Mouse (Mus musculus): ENCODE data around the gene Slc25a21.

The Slc25a21 gene

GRCm38 (mm10) chr12:57198269-57198668 is 997 bp upstream of the Slc25a21 start:
- H3K27me3 ChIP-seq (ENCODE audit: control insufficient read depth, insufficient read depth, low read length, poor library complexity, severe bottlenecking), result no peaks in the 10 kb centered on the region
- H3K36me3 ChIP-seq (ENCODE audit: control insufficient read depth, insufficient read depth, low read length, poor library complexity, severe bottlenecking), result no peaks in the 10 kb centered on the region
- no peak for DNase-seq (ENCODE audit: low read depth, low spot score)

GRCm38 (mm10) chr12:57196608-57197362 is 487 bp downstream of the Slc25a21 start:
- no peaks in the 10 kb centered on the region for H3K36me3 ChIP-seq (ENCODE audit: control insufficient read depth, insufficient read depth, low read length, poor library complexity, severe bottlenecking)
- DNase-seq (ENCODE audit: low read depth, low spot score), result no peak
- no peaks in the 10 kb centered on the region for H3K27me3 ChIP-seq (ENCODE audit: control insufficient read depth, insufficient read depth, low read length, poor library complexity, severe bottlenecking)

DNA sequence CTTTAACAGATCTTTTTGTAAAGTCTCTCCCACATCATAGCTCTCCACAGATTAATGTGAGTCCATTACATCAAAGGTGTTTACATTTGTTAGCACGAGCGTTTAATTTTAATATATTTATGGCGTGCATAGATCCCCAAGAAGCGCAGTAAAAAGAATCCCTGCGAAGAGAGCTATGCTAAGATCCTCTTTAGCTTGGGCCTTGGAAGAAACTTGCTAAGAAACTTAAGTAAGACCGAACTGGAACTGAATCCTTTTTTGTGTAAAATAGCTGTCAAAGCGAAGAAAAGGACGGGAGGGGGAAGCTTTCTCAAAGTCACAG is 1.0 kb downstream of the Slc25a21 start:
- Histone ChIP-seq H3K27me3 (ENCODE audit: control insufficient read depth, insufficient read depth, low read length, poor library complexity, severe bottlenecking) (no peaks in the 10 kb centered on the region), H3K36me3 (ENCODE audit: control insufficient read depth, insufficient read depth, low read length, poor library complexity, severe bottlenecking) (no peaks in the 10 kb centered on the region)
- DNase-seq (ENCODE audit: low read depth, low spot score), result no peak

- H3K27me3 ChIP-seq (ENCODE audit: control insufficient read depth, insufficient read depth, low read length, poor library complexity, severe bottlenecking), result no peaks in the 10 kb centered on the region
- no peak for DNase-seq (ENCODE audit: low read depth, low spot score)
- no peaks in the 10 kb centered on the region for H3K36me3 ChIP-seq (ENCODE audit: control insufficient read depth, insufficient read depth, low read length, poor library complexity, severe bottlenecking)
These were observed 2.7 kb downstream of the Slc25a21 start for GRCm38 (mm10) chr12:57194609-57195008.

DNA sequence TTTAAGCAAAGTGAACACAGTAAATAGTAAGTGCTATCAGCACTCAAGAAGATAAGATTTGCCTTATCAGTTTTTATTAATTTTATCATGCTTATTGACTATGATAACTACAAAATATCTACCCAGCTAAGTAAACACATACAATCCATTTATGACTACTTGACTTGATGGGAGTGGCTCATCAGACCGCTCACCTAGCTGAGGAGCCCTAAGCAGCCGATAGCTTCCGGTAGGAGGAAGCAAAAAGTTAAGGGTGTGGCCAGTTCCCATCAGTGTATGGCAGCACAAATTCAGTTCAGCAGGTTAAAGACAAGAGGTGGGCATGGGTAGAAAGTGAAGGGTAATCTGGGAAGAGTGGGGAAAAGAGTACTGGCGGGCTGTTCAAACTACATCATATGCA is 10.2 kb downstream of the Slc25a21 start:
- DNase-seq (ENCODE audit: low read depth, low spot score), result no peak
- H3K36me3 ChIP-seq (ENCODE audit: control insufficient read depth, insufficient read depth, low read length, poor library complexity, severe bottlenecking), result no peaks in the 10 kb centered on the region
- no peaks in the 10 kb centered on the region for H3K27me3 ChIP-seq (ENCODE audit: control insufficient read depth, insufficient read depth, low read length, poor library complexity, severe bottlenecking)

DNA sequence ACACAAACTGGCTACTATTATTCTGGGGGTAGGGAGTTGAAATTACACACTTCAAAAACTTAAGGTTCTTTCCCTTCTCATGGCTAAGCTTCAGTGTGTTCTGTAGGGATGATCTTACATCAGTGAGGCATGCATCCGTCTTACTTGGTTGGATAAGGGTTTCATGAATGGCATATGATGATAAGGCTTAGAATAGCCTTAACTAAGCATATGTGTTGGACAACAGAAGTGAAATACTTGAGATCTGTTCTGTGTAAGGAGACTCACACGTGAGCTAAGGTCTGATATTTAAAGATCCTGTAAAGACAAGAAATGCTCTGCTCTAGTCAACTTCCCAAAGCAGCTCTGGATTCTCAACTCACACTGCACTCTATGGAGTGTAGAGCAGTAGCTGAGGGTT is 11.1 kb downstream of the Slc25a21 start:
- H3K27me3 ChIP-seq (ENCODE audit: control insufficient read depth, insufficient read depth, low read length, poor library complexity, severe bottlenecking), result no peaks in the 10 kb centered on the region
- no peaks in the 10 kb centered on the region for H3K36me3 ChIP-seq (ENCODE audit: control insufficient read depth, insufficient read depth, low read length, poor library complexity, severe bottlenecking)
- no peak for DNase-seq (ENCODE audit: low read depth, low spot score)

- Histone ChIP-seq H3K36me3 (ENCODE audit: control insufficient read depth, insufficient read depth, low read length, poor library complexity, severe bottlenecking) (no peaks in the 10 kb centered on the region), H3K27me3 (ENCODE audit: control insufficient read depth, insufficient read depth, low read length, poor library complexity, severe bottlenecking) (no peaks in the 10 kb centered on the region)
- no peak for DNase-seq (ENCODE audit: low read depth, low spot score)
These were observed 11.8 kb downstream of the Slc25a21 start for GRCm38 (mm10) chr12:57185475-57185874.

DNA sequence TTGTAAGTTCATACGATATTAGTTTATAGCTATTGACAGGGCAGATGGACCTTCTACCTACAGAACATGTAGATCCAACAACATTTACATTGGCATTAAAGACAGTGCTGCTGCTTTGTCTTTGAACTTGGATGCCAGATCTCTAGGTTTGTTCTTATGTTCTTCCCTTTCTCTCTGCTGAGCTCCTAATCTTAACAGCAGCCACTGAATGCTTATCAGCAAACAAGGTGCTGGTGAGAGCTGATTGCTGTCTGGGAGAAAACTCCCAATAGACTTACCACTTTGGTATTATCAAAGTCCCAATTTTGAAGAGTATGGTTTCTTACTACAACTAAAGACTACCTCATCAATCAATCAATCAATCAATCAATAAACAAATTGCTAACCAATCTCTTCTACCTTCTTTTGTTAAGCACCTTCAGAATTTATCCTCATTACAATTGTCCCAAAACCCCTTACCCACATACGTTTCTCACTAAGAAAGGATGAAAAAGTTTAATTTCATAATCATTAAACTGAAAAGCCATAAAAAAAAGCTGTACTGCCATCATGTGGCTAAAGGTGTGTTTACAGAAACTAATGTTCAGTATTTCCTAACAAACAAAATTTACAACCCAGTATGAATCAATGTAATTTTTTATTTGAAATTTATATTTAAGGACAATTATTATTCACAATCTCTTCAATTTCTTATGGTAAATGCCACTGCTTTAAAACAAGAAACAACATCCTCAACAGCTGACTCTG is 12.7 kb downstream of the Slc25a21 start:
- H3K27me3 ChIP-seq (ENCODE audit: control insufficient read depth, insufficient read depth, low read length, poor library complexity, severe bottlenecking), result no peaks in the 10 kb centered on the region
- DNase-seq (ENCODE audit: low read depth, low spot score), result no peak
- H3K36me3 ChIP-seq (ENCODE audit: control insufficient read depth, insufficient read depth, low read length, poor library complexity, severe bottlenecking), result no peaks in the 10 kb centered on the region

GRCm38 (mm10) chr12:57179465-57180188 is 17.6 kb downstream of the Slc25a21 start:
- Histone ChIP-seq H3K36me3 (ENCODE audit: control insufficient read depth, insufficient read depth, low read length, poor library complexity, severe bottlenecking) (no peaks in the 10 kb centered on the region), H3K27me3 (ENCODE audit: control insufficient read depth, insufficient read depth, low read length, poor library complexity, severe bottlenecking) (no peaks in the 10 kb centered on the region)
- DNase-seq (ENCODE audit: low read depth, low spot score), result no peak

GRCm38 (mm10) chr12:57178818-57179217 is 18.5 kb downstream of the Slc25a21 start:
- Histone ChIP-seq H3K36me3 (ENCODE audit: control insufficient read depth, insufficient read depth, low read length, poor library complexity, severe bottlenecking) (no peaks in the 10 kb centered on the region), H3K27me3 (ENCODE audit: control insufficient read depth, insufficient read depth, low read length, poor library complexity, severe bottlenecking) (no peaks in the 10 kb centered on the region)
- DNase-seq (ENCODE audit: low read depth, low spot score), result no peak

DNA sequence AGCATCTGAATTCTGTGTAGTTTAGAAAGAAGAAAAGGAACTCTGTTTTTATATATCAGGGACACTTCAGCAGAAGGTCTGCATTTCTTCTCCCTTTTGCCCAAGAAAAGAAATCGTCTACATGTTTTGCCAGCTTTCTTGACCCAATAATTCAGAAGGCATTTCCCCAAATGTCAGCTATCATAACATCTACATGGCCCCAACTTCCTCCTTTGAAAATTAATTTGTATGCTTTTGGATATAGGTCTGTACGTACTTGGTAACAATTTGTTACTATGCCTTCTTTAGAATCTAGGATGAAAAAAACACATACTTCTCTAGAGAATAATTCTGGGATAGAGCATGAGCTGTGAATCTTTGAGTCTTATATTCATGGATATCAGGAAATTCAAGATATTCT is 34.0 kb downstream of the Slc25a21 start:
- no peaks in the 10 kb centered on the region for H3K36me3 ChIP-seq (ENCODE audit: control insufficient read depth, insufficient read depth, low read length, poor library complexity, severe bottlenecking)
- no peak for DNase-seq (ENCODE audit: low read depth, low spot score)
- H3K27me3 ChIP-seq (ENCODE audit: control insufficient read depth, insufficient read depth, low read length, poor library complexity, severe bottlenecking), result no peaks in the 10 kb centered on the region

DNA sequence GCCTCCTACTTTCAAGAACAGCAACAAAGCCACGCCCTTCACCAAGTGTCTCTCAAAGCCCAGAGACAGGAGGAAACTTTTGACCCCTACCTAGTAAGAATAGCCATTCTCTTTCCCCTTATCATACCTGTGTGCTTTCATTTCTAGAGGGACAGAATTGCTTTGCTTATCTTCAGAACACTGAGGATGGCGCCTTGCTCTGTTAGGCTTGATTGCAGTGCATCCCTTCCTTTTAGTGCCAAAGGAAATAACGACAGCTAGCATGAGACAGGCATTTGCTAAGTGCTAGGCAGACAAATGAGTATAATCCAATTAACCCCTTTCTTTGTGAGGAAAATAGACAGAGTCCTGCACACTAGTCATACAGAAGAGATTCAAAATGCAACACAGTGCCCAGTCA is 34.4 kb downstream of the Slc25a21 start:
- no peak for DNase-seq (ENCODE audit: low read depth, low spot score)
- Histone ChIP-seq H3K36me3 (ENCODE audit: control insufficient read depth, insufficient read depth, low read length, poor library complexity, severe bottlenecking) (no peaks in the 10 kb centered on the region), H3K27me3 (ENCODE audit: control insufficient read depth, insufficient read depth, low read length, poor library complexity, severe bottlenecking) (no peaks in the 10 kb centered on the region)

- H3K36me3 ChIP-seq (ENCODE audit: control insufficient read depth, insufficient read depth, low read length, poor library complexity, severe bottlenecking), result no peaks in the 10 kb centered on the region
- H3K27me3 ChIP-seq (ENCODE audit: control insufficient read depth, insufficient read depth, low read length, poor library complexity, severe bottlenecking), result no peaks in the 10 kb centered on the region
- DNase-seq (ENCODE audit: low read depth, low spot score), result no peak
These were observed 37.4 kb downstream of the Slc25a21 start for GRCm38 (mm10) chr12:57159904-57160303.

- no peaks in the 10 kb centered on the region for H3K36me3 ChIP-seq (ENCODE audit: control insufficient read depth, insufficient read depth, low read length, poor library complexity, severe bottlenecking)
- H3K27me3 ChIP-seq (ENCODE audit: control insufficient read depth, insufficient read depth, low read length, poor library complexity, severe bottlenecking), result no peaks in the 10 kb centered on the region
- DNase-seq (ENCODE audit: low read depth, low spot score), result no peak
These were observed 39.0 kb downstream of the Slc25a21 start for GRCm38 (mm10) chr12:57158266-57158665.

- DNase-seq (ENCODE audit: low read depth, low spot score), result no peak
- Histone ChIP-seq H3K27me3 (ENCODE audit: control insufficient read depth, insufficient read depth, low read length, poor library complexity, severe bottlenecking) (no peaks in the 10 kb centered on the region), H3K36me3 (ENCODE audit: control insufficient read depth, insufficient read depth, low read length, poor library complexity, severe bottlenecking) (no peaks in the 10 kb centered on the region)
These were observed 58.3 kb downstream of the Slc25a21 start for GRCm38 (mm10) chr12:57138937-57139336.
